Mouse (Mus musculus): ENCODE measurements at regions not wholly inside any gene's neighbourhood (a gene's known extent, or its start where the extent isn't known, plus 50 kb on each side); places are given as distances from the start of the nearest gene placed in this dataset.

DNA sequence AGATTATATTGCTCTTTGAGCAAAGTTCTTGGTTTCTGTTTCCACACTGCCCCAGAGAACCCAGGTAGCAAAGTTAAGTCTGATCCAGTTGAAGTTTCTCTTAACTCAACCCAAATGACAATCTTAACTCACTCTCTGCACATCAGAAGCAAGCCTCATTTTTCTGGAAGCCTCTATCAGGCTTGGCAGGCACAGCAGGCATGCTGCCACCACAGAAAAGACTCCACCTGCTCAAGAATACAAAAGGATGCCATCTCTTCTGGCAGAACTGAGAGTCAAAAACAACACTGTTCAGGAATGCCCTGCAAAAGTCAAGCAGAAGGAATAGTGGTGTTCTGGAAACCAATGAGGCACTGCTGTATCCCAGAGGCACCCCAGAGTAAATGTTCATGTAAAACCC, 187.7 kb upstream of the Gm26657 start:
- TF ChIP-seq CTCF (conservative IDR thresholded peaks at IDR 0.05 in 1 of 2, IDR thresholded peaks at IDR 0.05 in 1 of 2; ENCODE audit: low read depth in 2 of 2, low read length in 2 of 2) (no peak), TCF12 (IDR thresholded peaks at IDR 0.05; ENCODE audit: low read depth, low read length) (no peak), TBP (conservative IDR thresholded peaks at IDR 0.05; ENCODE audit: low read depth, low read length) (no peak), POLR2A (IDR thresholded peaks at IDR 0.05; ENCODE audit: low read depth, low read length) (no peak), ELF1 (IDR thresholded peaks at IDR 0.05; ENCODE audit: low read depth, low read length) (no peak)

All from CH12.LX (cell line).